Mouse (Mus musculus) urinary bladder, postnatal 36 days (tissue): ENCODE measurements around the gene Grid1.

Experiments
- DNase-seq, 2 experiments: peaks; one replicate each; pipeline ENCODE4 v3.0.0; 2022; ENCODE audit warnings: low spot score in 2 of 2, mixed read lengths in 1 of 2

Grid1 gene

DNA sequence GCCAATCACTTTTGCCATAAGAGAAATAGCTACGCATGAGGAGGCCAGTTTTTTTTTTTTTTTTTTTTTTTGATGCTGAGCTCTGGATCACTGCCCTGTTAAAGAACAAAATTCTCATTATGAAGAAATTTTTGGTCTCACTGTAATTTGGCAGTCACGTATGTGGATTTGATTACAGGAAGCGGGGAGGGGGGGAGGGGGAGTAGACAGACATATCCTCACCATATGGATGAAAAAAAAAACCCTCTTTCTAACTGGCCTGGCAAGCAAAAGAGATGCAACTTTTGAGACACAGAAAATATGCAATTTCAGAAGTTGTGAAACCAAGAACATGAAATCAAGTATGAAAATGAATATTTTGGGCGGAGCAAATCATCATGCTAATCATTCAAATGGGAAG, 573.7 kb downstream of the Grid1 start:
- no peak for DNase-seq

DNA sequence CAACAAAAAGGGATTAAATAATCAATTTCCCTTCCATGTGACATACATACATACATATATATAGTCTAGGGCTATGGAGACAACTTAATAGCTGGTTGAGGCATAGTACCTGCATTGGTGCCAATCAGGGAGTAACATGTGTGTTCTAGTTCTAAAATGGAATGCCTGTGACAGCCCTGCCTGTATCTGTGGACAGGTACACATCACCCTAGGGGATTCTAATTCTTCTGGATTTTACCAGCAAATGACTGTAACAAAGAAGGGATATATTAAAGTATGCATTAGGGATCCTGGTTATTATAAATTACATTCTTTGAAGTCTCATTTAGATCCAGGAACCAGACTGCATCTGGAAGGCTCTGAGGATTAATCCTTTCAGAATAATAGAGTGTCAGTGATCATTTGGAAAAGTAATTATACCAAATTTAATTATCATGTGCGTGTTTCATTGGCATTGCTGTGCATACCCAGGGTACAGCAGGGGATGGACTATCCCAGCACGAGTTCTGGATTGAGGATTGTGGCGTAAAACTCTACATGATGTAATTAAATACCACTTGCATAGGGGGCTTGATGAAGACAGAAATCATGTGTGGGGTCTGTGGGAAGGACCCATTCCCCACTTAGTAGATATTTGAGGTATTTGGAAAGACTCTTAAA, 584.5 kb downstream of the Grid1 start:
- DNase-seq, result no peak

DNA sequence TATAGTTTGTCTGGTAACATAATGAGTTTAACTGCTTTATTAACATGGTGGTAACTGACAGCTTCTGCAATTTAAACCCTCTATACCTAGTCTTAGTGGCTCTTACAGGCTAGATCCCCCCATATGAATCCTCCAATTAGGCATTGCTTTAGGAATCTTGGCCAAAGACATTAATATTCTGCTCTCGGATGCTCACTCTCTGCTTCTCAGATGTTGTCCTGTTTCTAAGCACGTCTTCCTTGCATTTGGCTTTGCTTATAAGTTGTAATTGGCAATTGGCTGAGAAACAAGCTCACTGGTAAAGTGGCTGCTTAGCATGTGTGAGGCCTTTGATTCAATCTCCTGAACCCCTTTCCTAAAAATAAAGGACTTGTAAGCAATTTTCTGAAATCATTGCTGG, 610.4 kb downstream of the Grid1 start:
- DNase-seq, result no peak

DNA sequence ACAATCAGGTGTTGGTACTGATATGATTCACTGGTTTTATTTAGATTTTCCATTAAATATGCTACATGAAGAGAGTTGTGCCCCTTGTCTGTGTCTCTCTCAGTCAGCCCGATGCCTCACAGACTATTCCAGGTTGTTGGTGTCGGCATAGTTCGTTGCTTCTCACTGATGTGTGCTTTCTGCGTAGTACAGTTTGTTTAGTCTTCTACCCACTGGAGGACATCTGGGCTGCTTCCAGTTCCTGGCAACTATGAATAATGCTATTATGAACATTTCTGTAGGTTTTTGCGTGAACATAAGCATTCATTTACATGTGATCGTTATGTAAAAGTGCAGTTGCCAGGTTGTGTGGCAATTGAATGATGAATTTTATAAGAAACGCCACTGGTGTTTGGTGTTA, 633.8 kb downstream of the Grid1 start:
- no peak for DNase-seq

DNA sequence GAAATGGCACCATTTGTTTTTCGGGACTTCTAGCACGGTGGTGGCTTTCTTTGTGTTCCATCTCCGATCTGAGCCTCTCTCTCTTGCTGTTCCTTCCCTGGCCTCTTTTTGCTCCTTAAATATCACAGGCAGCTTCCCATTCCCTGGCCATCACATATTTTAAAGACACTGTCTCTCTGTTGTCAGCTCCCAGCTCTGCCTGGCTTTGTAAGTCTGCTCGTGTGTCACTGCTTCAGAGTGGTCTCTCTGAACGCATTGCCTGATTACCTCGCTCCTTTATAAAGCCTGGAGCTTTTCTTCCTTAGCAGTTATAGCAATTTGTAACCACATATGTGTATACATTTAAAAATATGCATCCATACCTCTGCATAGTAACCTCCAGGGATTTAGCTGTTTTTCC, 648.3 kb downstream of the Grid1 start:
- DNase-seq, result no peak

DNA sequence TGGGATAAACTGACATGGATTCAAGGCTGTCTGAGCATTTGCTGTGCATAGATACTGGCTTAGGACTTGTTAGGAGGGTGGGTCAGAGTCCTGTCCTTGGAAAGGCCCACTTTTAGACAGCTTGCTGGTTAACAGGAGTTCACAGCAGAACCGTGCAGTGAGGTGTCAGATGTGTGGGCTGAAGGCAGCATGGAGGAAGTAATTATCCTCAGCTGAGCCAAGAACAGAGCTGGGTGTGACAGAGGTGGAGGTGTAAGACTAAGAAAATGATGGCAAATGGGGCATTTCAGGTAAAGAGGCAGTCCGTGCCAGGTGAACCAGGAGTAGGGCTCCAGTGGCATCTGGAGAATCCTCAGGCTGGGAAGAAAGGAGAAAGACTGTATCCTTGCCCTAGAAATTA, 666.1 kb downstream of the Grid1 start:
- DNase-seq, result no peak

DNA sequence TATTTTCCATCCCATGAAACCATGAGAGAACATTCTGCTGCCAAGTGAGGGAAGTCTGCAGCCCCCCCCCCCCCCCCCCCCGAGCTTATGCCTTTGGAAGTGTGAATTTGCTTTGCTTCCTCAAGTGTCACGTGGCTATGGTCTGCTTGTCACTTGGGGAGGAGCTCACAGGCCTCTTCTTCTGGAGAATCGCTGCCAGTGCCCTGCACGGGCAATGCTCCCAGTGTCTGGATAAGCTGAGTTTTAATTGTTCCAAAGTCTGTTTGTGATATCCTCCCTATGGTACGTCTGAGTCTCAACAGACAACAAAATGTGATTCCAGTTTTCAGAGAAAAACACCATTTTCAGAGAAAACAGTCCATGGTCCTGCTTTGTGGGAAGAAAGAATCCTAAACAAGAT, 682.4 kb downstream of the Grid1 start:
- DNase-seq, result no peak

DNA sequence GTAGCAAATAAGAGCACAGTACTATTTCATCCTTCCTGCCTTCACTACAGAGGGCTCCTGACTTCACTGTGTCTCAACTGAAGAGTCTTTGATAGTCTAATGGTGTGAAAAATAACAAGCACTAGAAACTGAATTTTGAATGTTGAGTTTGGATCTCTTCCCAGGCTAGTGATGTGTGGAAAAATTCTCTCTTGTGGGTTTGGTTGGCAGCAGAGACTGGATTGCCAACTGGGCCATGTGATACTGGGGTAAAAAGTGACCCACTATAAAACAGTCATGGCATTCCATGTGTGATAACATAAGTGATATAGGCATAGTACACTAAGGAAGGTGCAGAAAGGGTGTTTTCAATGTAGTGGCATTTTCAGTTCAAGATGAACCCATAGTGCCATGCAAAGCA, 699.5 kb downstream of the Grid1 start:
- no peak for DNase-seq

DNA sequence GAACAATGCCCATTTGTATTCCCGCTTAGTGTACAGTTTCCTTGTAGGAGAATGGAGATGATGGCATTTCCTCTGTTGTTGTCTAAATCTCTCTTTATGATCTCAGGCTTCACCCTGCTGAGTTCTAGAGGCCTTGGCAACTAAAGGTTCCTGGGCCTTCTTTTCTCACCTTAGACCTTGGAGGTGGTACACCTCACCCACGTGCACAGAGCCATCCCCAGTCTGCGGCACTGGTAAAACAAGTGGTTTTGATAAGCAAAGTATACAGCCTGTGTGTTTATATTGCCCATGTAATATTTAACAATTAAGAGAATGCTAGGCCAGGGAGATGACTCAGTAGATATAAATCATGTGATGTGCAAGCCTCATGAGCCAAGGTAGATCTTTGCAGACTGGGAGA, 718.9 kb downstream of the Grid1 start:
- DNase-seq, result no peak

DNA sequence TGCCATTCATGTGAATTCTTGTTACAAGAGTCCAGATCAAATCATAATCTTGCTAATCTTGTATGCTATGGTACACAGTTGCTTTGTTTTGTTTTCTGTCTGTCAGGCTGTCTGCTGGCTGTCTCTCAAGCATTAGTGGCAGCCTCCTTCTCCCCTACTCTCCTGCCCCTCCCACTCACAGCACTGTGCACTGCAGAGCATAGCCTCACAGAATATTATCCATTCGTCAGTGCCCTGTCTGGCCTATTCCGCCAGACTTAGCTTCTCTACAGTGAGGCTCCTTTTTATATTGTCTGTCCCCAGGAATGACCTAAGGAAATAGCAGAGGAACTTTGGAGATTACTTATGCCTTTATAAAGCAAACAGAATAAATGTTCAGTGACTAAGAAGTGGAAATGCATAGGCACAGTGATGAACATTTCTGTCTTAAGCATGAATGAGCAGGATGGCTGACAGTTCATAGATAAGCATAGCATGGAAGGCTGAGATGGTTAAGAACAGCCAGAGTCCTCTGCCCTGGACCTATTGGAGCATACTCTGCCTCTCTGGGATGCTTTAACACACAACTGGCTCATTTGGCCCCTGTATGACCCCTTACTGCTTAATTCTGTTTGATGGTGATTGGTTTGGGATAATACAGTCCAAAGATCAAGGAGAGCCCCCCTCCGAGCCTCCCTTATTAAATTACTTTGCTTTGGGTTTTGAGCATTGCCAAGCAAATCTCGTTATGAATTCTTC, 721.5 kb downstream of the Grid1 start:
- DNase-seq, result no peak

DNA sequence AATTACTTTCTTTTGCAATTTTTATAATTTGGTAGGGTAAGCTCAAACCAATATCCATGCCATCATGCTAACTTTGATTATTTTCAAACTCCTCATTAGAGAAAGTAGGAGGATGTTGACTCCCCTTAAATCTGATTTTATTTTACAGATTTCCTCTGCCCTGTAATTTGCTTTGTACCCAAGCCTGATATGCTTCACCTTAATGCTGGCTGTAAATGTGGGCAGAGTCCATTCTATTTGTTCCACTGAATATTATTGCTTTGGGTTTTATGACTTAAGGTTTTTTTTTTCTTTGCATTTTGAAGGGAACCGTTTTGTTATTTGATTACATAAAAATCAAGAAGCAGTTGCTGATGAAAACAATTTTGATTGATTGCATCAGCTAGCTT, 722.1 kb downstream of the Grid1 start:
- no peak for DNase-seq

DNA sequence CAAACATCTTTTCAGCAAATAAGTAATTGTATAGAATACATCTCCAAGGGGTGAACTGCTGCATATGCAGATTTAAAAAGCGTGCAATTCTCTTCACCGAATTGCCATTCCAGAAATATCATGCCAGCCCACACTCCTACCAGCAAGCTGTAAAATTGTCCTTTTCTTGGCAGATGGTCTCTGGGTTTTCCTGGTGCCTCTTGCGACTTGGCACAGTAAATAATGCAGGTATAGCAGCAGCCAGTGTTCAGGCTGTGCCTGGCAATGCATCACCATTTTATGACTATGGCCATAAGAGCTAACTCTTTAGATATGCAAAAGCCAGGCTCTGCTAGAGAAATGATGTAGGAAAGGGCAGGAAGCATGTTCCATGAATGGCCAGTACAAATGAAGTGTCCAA, 734.4 kb downstream of the Grid1 start:
- no peak for DNase-seq

DNA sequence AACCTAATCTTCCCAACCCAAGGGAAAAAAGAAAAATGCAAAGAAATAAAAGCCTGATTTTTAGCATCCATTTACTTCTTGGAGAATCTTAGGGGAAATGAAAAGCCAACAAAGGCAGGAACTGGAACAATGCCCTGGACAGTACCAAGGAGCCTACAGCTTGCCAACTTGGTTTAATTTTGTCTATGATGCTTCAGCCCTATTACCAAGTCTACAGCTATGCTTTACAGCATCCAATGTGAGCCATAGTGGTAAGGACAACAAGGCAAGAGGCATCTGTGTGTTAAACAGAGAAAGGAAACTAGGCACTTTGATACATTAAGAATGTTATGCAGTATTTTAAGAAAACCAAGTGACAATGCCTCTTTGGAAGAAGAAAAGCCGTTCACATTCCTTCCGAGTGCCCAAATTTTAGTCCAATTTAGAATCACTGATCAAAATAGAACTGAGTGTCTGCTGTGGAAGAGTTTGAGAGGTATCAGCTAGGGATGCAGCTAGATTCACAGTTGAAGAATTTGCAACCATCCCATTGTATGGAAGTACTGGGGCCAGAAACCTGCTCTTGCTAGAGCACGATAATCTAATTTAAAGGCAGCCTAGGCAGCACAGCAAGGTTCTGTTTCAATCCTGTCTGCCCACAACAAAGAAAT, 741.5 kb downstream of the Grid1 start:
- DNase-seq, result no peak

DNA sequence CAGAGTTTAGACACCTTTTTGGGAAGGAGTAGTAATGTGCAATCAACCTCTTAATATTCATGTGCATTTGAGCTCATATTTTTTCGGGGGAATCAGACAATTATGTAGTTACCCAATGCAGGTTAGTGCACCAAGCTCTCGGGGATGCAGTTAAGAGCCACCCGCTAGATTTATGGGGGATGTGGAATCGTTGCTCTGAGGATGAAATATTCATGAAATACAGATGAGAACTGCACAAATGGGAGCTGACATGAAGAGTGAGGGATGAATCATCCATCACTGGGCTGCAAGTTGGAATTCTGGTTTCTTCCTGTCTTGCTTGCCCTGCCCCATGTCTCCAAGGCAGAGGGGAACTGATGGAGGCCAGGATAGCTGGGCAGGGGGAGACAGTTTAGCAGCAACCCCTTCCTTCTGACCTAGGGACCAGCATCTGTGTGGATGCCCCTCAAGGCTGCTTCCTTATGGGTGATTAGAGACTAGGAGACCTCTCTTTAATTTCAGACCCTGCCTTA, 753.1 kb downstream of the Grid1 start:
- no peak for DNase-seq

DNA sequence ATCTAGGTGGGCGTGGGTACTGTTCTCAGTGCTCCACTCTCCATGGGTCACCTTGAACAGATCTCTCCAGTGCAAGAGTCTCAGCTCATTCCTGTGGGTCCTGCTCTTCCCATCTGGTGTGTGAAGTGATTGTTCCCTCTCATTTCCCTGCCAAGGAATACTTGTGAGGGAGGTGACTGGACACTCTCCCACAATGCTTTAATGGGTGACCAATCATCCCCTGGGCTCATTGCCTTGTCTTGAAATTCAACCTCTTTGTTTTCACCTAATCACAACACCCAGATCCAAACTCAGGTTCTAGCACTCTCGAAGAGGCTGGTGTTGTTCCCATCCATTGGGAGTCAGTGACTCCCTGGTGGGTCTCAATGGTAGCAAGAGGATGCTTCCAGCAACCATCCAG, 754.6 kb downstream of the Grid1 start:
- no peak for DNase-seq

DNA sequence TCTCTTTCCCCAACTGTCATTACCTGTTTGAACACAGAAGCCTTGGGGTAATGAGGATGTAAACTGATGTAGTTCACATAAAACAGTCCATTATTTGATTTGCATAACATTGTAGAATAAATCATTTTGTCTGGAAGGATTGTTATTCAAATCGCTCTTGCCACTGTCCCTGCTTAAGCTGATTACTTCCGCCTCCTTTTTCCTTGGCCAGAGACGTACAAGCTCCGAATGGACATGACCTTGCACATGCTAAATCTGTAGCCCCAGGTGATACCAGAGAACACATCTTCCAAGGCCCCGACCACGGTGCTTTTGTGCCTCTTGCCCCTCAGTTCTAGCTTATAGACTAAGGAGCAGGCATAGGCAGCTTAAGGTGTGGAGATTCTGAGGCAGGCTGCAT, 755.4 kb downstream of the Grid1 start:
- DNase-seq, result no peak

DNA sequence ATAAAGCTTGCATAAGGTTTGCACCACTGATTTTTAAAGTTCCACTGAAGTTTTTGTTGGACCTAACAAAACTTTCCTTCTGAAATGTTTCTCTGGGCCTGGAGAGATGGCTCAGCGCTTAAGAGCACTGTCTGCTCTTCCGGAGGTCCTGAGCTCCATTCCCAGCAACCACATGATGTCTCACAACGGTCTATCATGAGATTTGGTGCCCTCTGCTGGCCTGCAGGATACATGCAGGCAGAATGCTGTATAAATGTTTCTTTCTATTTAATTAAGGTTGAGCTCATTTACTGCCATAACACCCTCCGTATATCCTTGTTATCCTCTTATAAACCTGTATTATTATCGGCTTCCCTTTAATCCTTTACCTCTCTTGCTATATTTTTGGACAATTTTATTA, 805.8 kb downstream of the Grid1 start:
- no peak for DNase-seq
